Mouse (Mus musculus) ES-Bruce4 (cell line): ENCODE results near the gene Unc119b.
A peak's percentile ranks its signal among the peaks of the same experiment; 100 is the strongest.

Source experiments
- CTCF ChIP-seq: IDR thresholded peaks from one replicate; pipeline ENCODE4 v1.8.1; 2011; ENCODE audit warnings: low read depth, low read length
- POLR2A ChIP-seq: IDR thresholded peaks from one replicate; pipeline ENCODE4 v1.8.1; 2011; ENCODE audit warnings: low read length; ENCODE audit not compliant: insufficient read depth

GRCm38 (mm10) chr5:115165351-115165750, 30.6 kb upstream of the Unc119b start:
- no peak for TF ChIP-seq POLR2A
- TF ChIP-seq CTCF = peak; percentile 75
